ENCODE assay signal across 8 mouse cellular contexts in the genomic region with DNA sequence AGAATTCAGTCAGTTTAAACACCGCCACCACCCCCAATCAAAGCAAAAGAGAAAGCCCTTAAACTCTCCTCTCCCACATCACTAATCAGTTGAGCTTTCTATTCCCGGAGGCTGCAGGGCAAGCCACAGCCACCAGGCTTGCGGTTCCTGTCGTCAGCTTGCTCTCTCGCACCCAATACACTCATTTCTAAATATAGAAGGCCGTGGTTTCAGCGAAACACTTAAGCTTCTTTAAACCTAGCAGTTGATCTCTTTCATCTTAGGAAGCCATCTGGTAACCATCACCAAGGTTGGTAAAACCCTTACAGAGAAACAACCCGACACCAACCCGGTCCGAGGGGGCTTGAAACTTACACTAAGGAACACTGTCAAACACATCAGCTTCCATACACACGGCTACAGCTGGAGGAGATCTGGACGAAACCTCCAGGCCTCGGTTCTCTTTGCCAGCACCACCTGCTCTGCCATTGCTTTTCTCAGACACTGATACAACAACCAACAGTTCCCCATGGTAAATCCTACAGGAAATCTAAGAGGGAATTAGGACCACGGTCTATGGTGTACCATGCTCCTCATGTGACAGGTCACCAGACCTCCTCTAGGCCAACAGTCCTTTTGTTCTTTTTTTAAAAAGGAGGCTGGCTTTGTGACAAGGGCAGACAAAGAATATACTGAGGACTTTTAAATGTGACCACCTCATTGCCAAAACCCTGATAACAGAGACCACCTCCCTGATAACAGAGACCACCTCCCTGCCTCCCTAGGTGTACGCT. TPM values are rescaled to one million over a fixed set of nuclear protein-coding genes. Genes with fewer than 3 reads are reported as not detected.
DNase-seq lines count a peak whose midpoint lies in the region; ATAC-seq lines count a peak whose summit lies in the region.

No protein-coding gene starts in this region.

- no peak overlapping the region for H3K9ac ChIP-seq in heart, embryonic 12.5 days

- intact Hi-C loops in left cerebral cortex, postnatal 36 days (cut with DNase I), result no loop called here

- ATAC-seq in heart, embryonic 12.5 days (ENCODE audit: insufficient number of reproducible peaks, low FRiP score), result peak; percentile 79
- peak; percentile 59 for ATAC-seq in megakaryocyte-erythroid progenitor cell, adult 5-6 weeks (replicated peaks; ENCODE audit: low FRiP score, low TSS enrichment, poor library complexity, severe bottlenecking)

- H3K4me2 ChIP-seq in heart, embryonic 12.5 days, result peak overlapping the region; percentile 56

- 26% methylated on average over 15 of the region's 15 CpGs for WGBS in heart, embryonic 12.5 days

- H3K4me1 ChIP-seq in heart, embryonic 12.5 days (replicated peaks), result peaks cover 47% of the 10 kb centered on the region

- H3K36me3 ChIP-seq in heart, embryonic 12.5 days, result peaks cover 23% of the 10 kb centered on the region

- DNase-seq in spleen, adult 12 weeks (ENCODE audit: low spot score), result peak; percentile 14
- DNase-seq in spleen, postnatal 4 days (ENCODE audit: low spot score in 2 of 2), result no peak
- DNase-seq in kidney, adult 8-10 months, result no peak
- no peak for DNase-seq in urinary bladder, adult 18-20 months (ENCODE audit: low spot score in 2 of 2)
- no peak for DNase-seq in kidney, adult 11 months
- DNase-seq in left cerebral cortex, postnatal 36 days (ENCODE audit: low spot score in 2 of 2), result no peak

- H3K27ac ChIP-seq in heart, embryonic 12.5 days (ENCODE audit: poor library complexity, severe bottlenecking), result peak overlapping the region; percentile 99

- H3K27me3 ChIP-seq in heart, embryonic 12.5 days (replicated peaks), result no peaks in the 10 kb centered on the region

- no peak overlapping the region for H3K4me3 ChIP-seq in heart, embryonic 12.5 days

- no peaks in the 10 kb centered on the region for H3K9me3 ChIP-seq in heart, embryonic 12.5 days (replicated peaks)

RNA-seq across cellular contexts. Expression of gene Riox2, which starts 46.1 kb away (rescaled TPM):
- 27.9 and 28.3 TPM in 2 replicates for polyA plus RNA-seq in heart, embryonic 12.5 days (2016; fragmentation: Nextera tagmentation; extraction: Ambion mirVana)
- total RNA-seq in megakaryocyte-erythroid progenitor cell, adult 5-6 weeks (2014; fragmentation: Nextera tagmentation), result 42.7 and 62.1 TPM in 2 replicates
- total RNA-seq in megakaryocyte-erythroid progenitor cell, adult 5-6 weeks (2017), result 73.2 and 88.1 TPM in 2 replicates
- total RNA-seq in left cerebral cortex, postnatal 36 days (2021), result 10 to 100 TPM; 12.9 to 14.5 TPM
